Mouse (Mus musculus) adrenal gland, postnatal 0 days (tissue): ENCODE results near the gene Ipo7. TPM values are rescaled to one million over a fixed set of nuclear protein-coding genes. Genes with fewer than 3 reads are reported as not detected.

ENCODE experiments used
- polyA plus RNA-seq: library from polyadenylated mRNA; unstranded; fragments of >200 nt; fragmentation: Nextera tagmentation; extraction: Ambion mirVana; gene quantifications from 2 replicates; pipeline ENCODE4 v1.2.1, GENCODE M21; 2015

Gene Ipo7
- 13.3 and 20.1 TPM in 2 replicates for polyA plus RNA-seq

DNA sequence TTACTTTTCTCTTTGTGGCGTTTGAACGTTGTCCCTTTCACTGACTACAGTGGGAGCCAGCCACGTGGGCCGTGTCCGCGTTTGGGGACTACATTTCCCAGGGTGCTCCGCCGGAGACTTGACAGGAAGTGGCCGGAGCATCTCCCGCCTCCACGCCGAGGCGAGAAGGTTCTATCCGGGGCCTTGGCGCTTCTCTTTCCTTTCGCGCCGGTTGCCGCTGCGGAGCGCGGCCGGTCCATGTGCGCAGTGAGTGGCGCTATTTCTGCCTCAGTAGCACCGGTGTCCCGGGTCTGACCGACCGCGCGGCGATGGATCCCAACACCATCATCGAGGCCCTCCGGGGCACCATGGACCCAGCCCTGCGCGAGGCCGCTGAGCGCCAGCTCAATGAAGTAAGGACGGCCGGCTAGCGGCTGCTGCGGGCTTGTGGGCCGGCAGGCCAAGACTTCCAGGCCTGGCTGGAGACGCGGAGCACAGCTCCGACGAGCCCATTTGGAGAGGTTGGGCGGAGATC is at the start of gene Ipo7:
TSS of gene Ipo7 (plus strand) at position 158 of the 514 bp plus-strand sequence.

DNA sequence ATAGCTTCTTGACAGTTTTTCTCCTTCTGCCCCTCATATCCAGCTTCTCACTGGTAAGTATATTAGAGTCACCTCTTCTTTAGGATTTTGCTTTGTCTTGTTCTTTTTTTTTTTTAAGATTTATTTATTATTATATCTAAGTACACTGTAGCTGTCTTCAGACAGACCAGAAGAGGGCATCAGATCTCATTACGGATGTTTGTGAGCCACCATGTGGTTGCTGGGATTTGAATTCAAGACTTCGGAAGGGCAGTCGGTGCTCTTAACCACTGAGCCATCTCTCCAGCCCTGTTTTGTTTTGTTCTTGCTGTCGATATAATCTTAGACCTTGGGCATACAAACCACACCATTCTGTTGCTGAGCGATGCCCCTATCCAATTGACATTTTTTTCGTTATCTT is 31.3 kb upstream of the Ipo7 start, which contains the start of gene Tmem41b:
TSS of gene Tmem41b (minus strand) at position 155 of the 400 bp plus-strand sequence.

DNA sequence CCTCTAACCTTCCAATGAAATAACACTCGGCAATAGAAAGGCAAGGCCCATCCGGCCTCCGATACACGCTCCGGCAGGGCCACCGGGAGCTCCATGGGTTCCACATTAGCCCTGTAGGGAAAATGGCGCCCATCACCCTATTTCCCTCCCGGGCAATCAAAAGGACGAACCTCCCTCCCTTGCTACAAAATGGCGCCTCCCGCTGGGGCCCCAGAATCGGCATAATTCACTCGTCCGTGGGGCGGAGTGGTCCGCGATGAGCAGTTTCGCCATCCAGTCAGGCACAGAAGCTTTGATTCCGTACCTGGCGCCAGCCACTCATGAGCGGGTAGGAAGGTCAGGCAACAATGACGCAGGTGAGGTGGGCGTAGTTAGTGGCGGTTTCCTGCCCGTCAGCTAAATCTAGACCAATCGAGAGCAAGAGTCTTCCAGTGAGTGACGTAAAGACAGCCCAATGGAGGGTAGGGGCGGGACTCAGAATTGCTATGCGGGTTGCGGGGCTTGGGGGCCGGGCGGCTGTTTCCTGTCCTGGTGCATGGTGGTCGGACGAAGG is 43.2 kb downstream of the Ipo7 start, which contains the start of gene Zfp143:
TSS of gene Zfp143 (plus strand) at position 19 of the 553 bp plus-strand sequence.

Other genes with a start within 250 kb of the Ipo7 start
- 0.59 and 1.9 TPM in 2 replicates for gene Nrip3, start 236.2 kb upstream of the Ipo7 start, polyA plus RNA-seq
- 0.13 and 0.52 TPM in 2 replicates for gene Scube2, start 152.6 kb upstream of the Ipo7 start, polyA plus RNA-seq
- gene Dennd5a, start 57.8 kb upstream of the Ipo7 start, polyA plus RNA-seq, result 39.8 and 53.5 TPM in 2 replicates
- gene Tmem41b, start 31.3 kb upstream of the Ipo7 start, polyA plus RNA-seq, result 55.3 and 58.0 TPM in 2 replicates
- 8.5 and 9.7 TPM in 2 replicates for gene Zfp143, start 42.9 kb downstream of the Ipo7 start, polyA plus RNA-seq
- gene Wee1, start 103.8 kb downstream of the Ipo7 start, polyA plus RNA-seq, result 11.6 and 15.2 TPM in 2 replicates
- gene Swap70, start 203.4 kb downstream of the Ipo7 start, polyA plus RNA-seq, result 12.0 and 18.1 TPM in 2 replicates